In genomic region chr4:136469371-136469903, GRCm38 (mm10) we compare ENCODE assay signal across 7 mouse cellular contexts. TPM values are rescaled to one million over a fixed set of nuclear protein-coding genes. Genes with fewer than 3 reads are reported as not detected.
DNase-seq lines count a peak whose midpoint lies in the region; ATAC-seq lines count a peak whose summit lies in the region.

Luzp1 (plus strand) TSS chr4:136469761.

- H3K36me3 ChIP-seq in embryonic facial prominence, embryonic 12.5 days = no peaks in the 10 kb centered on the region
- H3K36me3 ChIP-seq in limb, embryonic 11.5 days (ENCODE audit: control insufficient read depth, insufficient read depth, low read length) = no peaks in the 10 kb centered on the region
- H3K36me3 ChIP-seq in midbrain, embryonic 14.5 days (ENCODE audit: control insufficient read depth, insufficient read depth, low read length) = no peaks in the 10 kb centered on the region

- H3K27me3 ChIP-seq in embryonic facial prominence, embryonic 12.5 days = peaks cover 2% of the 10 kb centered on the region; the same call in 1 of the 2 replicates
- no peaks in the 10 kb centered on the region for H3K27me3 ChIP-seq in limb, embryonic 11.5 days (ENCODE audit: control insufficient read depth, insufficient read depth, low read length)
- H3K27me3 ChIP-seq in midbrain, embryonic 14.5 days (ENCODE audit: control insufficient read depth, insufficient read depth, low read length) = peaks cover 5% of the 10 kb centered on the region; the same call in 1 of the 2 replicates

- H3K4me1 ChIP-seq in embryonic facial prominence, embryonic 12.5 days = peaks cover 20% of the 10 kb centered on the region
- 0 out of 2 replicates have a peak, but pooled peaks cover 3% of the 10 kb centered on the region for H3K4me1 ChIP-seq in limb, embryonic 11.5 days (ENCODE audit: control insufficient read depth, insufficient read depth, low read length)
- H3K4me1 ChIP-seq in midbrain, embryonic 14.5 days (ENCODE audit: control insufficient read depth, insufficient read depth, low read length) = peaks cover 19% of the 10 kb centered on the region

- H3K4me2 ChIP-seq in embryonic facial prominence, embryonic 12.5 days (replicated peaks) = peak within 1 kb of the TSS; percentile 68
- peak within 1 kb of the TSS; percentile 63 for H3K4me2 ChIP-seq in limb, embryonic 11.5 days (ENCODE audit: low read depth, severe bottlenecking)
- H3K4me2 ChIP-seq in midbrain, embryonic 14.5 days (ENCODE audit: low read length) = peak within 1 kb of the TSS; percentile 53

- H3K9me3 ChIP-seq in embryonic facial prominence, embryonic 12.5 days = no peaks in the 10 kb centered on the region
- no peaks in the 10 kb centered on the region for H3K9me3 ChIP-seq in limb, embryonic 11.5 days (ENCODE audit: control insufficient read depth, low read length)
- no peaks in the 10 kb centered on the region for H3K9me3 ChIP-seq in midbrain, embryonic 14.5 days (ENCODE audit: control insufficient read depth, low read length)

- H3K9ac ChIP-seq in embryonic facial prominence, embryonic 12.5 days = peak within 1 kb of the TSS; percentile 92
- H3K9ac ChIP-seq in limb, embryonic 11.5 days (ENCODE audit: low read length) = peak within 1 kb of the TSS; percentile 95
- H3K9ac ChIP-seq in midbrain, embryonic 14.5 days (replicated peaks; ENCODE audit: low read length) = peak within 1 kb of the TSS; percentile 87

- peak; percentile 95 for DNase-seq in adrenal gland, postnatal 25 days
- DNase-seq in heart, adult 11 months = peak; percentile 99
- DNase-seq in kidney, adult 18-20 months = peak; percentile 98
- peak; percentile 96 for DNase-seq in limb, embryonic 11.5 days (ENCODE audit: low spot score)
- peak; percentile 95 for DNase-seq in midbrain, embryonic 14.5 days
- DNase-seq in spleen, adult 18-20 months = peak; percentile 82 to 92

- H3K4me3 ChIP-seq in embryonic facial prominence, embryonic 12.5 days = peak within 1 kb of the TSS; percentile 93
- H3K4me3 ChIP-seq in limb, embryonic 11.5 days (ENCODE audit: low read depth, low read length) = peak within 1 kb of the TSS; percentile 91
- H3K4me3 ChIP-seq in midbrain, embryonic 14.5 days (replicated peaks; ENCODE audit: low read depth, low read length) = peak within 1 kb of the TSS; percentile 85

- WGBS in embryonic facial prominence, embryonic 12.5 days = 2% methylated on average over 36 of the region's 36 CpGs
- WGBS in limb, embryonic 11.5 days = under 1% methylated on average over 36 of the region's 36 CpGs
- 1% methylated on average over 36 of the region's 36 CpGs for WGBS in midbrain, embryonic 14.5 days

- peak; percentile 79 for ATAC-seq in embryonic facial prominence, embryonic 12.5 days (ENCODE audit: insufficient number of reproducible peaks, insufficient read depth, low FRiP score, low TSS enrichment)
- peak; percentile 89 for ATAC-seq in limb, embryonic 11.5 days (ENCODE audit: insufficient number of reproducible peaks, low FRiP score, low TSS enrichment, low read depth)
- peak; percentile 92 for ATAC-seq in midbrain, embryonic 14.5 days (ENCODE audit: low FRiP score, low TSS enrichment)

- peak within 1 kb of the TSS; percentile 95 for H3K27ac ChIP-seq in embryonic facial prominence, embryonic 12.5 days
- peak within 1 kb of the TSS; percentile 98 for H3K27ac ChIP-seq in limb, embryonic 11.5 days (replicated peaks; ENCODE audit: low read depth, low read length)
- H3K27ac ChIP-seq in midbrain, embryonic 14.5 days (replicated peaks; ENCODE audit: low read depth, low read length) = peak within 1 kb of the TSS; percentile 94

RNA-seq across cellular contexts. Expression of gene Luzp1, which starts in this region (rescaled TPM):
- total RNA-seq in adrenal gland, postnatal 25 days (2021) = 30.6 and 37.2 TPM in 2 replicates
- 124 and 127 TPM in 2 replicates for polyA plus RNA-seq in embryonic facial prominence, embryonic 12.5 days (2016; fragmentation: Nextera tagmentation; extraction: Ambion mirVana)
- 134 and 137 TPM in 2 replicates for polyA plus RNA-seq in limb, embryonic 11.5 days (2014; fragmentation: Nextera tagmentation; extraction: Ambion mirVana)
- 40.1 and 40.2 TPM in 2 replicates for polyA plus RNA-seq in midbrain, embryonic 14.5 days (2014; fragmentation: Nextera tagmentation; extraction: Ambion mirVana)

Comparison
In these comparisons a context has a peak if more than half of its experiments do, and no peak if none do; other contexts are left out.
1. Peak in every context shown above with its lines: DNase-seq, ATAC-seq, H3K4me3 ChIP-seq and H3K27ac ChIP-seq.